Mouse (Mus musculus): Measurements from ENCODE around the gene Kdm1a.
A peak's percentile ranks its signal among the peaks of the same experiment; 100 is the strongest.

Kdm1a gene

DNA sequence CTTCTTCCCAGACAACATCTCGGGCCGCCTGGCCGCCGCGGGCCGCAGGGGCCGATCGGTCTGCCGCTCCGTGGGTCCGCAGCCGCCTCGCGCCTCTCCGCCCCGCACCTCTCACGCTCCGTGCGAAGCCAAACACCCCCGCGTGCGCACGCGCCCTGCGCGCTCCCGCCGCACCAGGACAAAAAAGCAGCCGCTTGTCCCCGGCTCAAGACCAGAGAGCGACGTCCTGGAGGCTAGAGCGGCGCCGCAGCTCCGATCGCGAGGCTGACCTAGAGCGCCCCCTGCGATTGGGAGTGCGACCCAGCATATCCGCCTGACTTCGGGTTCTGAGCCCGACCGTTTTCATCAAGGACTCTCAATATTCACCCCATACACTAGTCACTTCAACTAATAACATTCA is at the start of gene Kdm1a:
Kdm1a (minus strand) TSS at position 156 of the 400 bp plus-strand sequence.
- peak; percentile 90 for DNase-seq (ENCODE audit: low read depth, low spot score)

DNA sequence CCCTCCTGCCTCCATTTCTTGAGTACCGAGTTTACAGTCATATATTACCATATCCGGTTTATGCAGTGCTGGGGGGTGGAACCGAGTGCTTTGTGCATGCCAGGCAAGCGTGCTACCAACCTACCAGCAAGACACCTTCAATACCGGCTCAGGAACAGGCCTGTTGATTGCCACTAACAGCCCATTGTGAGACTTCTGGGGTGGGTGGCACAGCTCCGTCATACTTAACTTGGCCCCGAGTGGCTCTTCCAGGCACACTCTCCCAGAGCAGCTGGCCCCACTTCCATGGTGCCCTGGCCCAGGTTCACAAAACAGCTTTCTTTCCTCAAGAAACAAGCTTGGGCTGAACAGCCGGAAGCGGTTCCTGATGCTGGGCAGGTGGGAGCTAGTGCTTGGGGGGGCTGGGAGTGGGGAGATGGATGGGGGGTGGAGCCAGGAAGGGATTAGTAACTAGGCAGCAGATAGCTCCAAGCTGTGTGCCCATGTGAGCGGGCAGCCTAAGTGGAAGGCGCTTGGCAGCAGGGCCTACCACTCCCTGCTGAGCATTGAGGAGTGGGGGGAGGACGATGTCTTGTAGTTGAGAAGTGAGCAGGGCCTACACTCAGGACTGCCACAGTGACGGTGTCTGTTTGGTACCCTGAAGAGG is 49.5 kb upstream of the Kdm1a start:
- DNase-seq (ENCODE audit: low read depth, low spot score), result peak; percentile 54

DNA sequence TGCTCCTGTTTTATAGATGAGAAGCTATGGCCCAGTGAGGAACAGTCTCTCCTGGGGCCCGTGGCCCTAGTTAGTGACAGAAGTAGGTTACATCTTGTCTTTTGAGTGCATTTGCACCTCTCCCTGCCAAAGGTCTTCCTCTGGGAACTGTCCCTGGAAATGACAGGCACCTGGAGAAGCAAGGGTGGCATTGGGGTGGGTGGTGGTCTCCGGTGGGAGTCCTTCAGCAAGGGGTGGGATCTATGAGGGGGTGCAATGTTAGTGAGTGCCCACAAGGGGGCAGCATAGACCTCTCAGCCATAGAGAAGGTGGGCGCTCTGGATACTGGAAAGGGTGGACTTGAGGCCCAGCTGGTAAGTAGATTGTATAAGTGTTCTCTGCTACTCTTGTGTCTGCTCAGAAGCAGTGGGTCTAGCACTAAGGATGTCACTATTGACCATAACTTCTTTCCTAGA is 48.9 kb upstream of the Kdm1a start:
- peak; percentile 51 for DNase-seq (ENCODE audit: low read depth, low spot score)

DNA sequence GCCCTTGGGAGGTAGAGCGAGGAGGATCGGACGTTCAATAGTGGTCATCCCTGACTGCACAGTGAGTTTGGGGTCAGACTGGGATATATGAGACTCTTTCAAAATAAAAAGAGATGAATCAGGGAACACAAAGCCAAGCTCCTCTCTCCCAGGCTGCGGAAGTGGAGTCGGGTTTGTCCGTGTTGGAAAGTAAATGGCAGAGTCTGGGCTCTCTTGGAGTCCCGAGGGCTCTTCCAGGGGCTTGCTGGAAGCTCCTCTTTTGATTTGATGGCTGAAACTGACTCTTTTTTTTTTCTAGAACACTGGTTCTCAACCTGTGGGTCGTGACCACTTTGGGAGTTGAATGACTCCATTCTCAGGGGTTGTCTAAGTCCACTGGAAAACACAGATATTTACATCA is 47.7 kb upstream of the Kdm1a start:
- DNase-seq (ENCODE audit: low read depth, low spot score), result no peak

DNA sequence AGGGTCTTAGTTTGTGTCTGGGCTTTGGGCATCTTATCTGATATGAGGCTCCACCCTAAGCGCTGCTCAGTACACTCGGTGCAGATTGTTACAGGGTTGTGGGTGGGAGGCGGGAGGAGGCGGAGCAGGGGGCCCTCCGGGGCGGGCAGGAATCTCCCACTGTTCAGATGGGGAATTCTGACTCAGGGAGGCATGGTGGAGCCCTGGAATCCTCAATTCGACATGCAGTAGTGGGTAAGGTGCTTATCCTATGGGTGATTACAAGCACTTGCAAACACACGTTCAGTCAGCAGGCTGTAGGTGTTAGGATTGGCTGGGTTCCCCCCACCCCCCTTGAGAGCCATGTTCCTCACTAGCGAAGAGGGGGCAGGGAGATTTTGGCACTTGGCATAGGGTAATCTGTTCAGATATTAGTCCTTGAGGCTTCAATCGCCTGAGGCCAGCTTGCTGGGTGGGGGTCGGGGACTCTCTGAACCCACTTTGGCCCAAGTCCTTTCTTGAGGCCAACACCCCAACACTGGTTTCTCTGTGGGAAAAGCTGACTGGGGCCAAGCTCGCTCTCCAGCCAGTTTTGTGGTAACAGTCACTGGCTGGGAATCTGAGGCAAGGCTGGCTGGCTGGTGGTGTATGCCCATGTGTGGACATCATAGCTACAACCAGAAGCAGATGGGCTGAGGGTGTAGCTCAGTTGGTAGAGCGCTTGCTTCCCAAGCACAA is 47.1 kb upstream of the Kdm1a start:
- no peak for DNase-seq (ENCODE audit: low read depth, low spot score)

DNA sequence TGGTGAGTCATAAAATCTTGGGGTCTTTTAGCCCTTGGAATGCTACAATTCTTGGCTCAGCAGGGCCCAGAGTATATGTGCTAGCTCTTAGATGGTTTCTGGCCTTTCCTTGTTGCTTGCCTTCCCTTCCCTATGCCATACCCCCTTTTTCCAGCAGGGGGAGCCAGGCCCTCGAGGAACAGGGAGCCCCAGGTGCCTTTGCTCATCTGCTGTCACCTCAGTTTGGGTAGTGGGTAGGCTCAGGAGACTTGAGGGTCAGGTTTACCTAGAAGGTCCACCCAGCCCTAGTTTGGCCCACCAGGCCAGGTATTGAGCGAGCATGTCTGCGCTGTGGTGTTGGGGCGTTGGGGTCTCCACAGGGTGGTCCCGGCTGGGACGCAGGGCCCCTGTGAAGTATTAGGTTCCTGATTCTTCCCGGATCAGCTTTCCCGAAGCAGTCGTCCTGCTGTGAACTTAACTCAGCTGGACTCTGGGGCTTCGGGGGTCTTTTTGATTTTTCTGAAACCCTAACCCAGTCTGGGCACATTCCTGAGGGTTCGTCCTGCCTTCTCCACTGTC is 46.5 kb upstream of the Kdm1a start:
- peak; percentile 77 for DNase-seq (ENCODE audit: low read depth, low spot score)

DNA sequence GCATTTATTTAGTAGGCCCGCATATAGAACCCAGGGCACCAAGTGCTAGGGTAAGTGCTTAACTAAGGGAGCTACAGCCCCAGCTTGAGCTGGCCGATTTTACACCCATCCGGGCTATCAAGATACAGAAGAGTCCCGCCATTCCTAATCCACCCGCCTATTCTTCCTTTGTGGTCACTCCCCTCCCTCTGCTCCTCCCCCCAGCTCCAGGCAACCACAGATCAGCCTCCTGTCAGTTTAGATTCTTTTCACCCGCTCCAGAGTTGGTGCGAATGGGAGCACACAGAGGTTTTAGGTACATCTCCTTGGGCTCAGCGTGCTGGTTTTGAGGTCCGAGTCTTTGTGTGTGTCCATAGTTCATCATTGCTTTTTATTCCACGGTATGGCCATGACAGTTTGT is 36.4 kb upstream of the Kdm1a start:
- peak; percentile 51 for DNase-seq (ENCODE audit: low read depth, low spot score)

DNA sequence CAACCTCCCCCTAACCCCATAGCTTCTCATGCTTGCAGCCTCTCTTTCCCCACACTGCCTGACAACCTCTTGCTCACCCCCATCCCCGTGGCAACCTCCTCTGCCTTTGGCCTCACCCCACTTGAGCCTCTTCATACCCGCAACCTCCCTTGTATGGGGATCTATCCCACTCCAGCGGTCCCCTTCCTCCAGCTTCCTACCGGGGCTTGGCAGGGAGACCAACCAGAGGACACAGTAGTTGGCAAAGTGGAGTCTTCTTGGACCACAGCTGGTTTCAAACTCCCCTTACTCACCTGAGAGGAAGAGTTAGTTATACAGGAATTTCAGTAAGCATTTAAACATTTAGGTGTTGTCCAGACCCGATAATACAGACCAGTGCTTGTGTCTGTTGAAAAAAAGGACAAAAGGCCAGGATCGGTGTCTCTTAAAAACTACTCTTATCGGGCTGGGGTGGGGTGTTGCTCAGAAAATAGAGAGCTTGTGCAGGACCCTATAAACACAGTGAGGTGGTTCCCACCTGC is 35.8 kb upstream of the Kdm1a start:
- DNase-seq (ENCODE audit: low read depth, low spot score), result no peak

DNA sequence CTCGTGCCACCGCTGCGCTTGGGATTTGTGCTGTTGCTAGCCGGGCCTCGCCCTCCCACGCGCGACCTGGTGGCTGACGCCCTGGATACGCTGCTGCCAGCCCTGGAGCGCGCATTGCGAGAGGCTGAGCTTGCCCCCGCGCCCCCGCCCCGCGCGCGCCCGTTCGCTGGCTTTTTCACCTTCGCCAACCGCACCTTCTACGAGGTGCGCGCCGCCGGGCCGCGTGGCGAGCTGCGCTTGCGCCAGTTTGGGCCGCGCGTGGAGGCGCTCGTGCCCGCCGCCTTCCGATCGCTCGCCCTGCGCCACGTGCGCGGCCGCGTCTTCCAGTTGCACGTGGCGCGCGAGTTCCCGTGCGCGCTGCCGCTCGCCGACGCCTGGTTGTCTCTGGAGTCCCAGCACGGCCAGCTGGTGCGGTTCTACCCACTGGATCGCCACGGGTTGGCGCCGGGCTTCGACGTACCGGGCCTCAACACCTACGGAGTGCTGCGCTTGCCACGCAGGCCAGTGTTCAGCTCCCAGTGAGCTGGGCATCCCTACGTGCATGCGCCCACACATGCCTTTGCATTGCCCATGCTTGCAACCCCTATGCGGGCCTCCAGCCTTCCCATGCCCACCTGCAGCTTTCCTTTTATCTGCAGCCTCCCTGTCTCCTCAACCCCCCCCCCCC is 35.2 kb upstream of the Kdm1a start:
- peak; percentile 69 for DNase-seq (ENCODE audit: low read depth, low spot score)

DNA sequence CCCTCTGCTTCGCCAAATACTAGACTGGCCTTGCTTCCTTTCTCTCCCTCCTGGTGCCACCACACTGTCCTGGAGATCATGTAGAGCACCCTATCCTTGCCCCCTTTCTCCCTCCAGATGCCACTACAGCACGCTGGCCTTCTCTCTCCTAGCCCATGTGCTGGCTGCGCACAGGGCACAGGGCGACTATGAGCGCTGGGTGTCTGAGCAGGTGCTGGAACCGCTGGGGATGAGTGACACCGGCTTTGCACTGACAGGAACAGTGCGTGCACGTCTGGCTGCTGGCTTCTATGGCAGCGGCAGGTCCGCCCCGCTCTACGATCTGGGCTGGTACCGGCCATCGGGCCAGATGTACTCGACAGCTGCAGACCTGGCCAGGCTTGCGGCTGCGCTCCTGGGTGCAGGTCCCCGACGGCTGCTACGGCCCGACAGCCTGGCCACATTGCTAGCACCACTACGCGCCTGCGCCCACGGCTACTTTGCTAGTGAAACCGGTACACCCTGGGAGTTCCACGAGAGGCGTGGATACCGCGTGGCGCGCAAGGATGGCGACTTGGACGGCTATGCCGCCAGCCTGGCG is 34.5 kb upstream of the Kdm1a start:
- no peak for DNase-seq (ENCODE audit: low read depth, low spot score)

DNA sequence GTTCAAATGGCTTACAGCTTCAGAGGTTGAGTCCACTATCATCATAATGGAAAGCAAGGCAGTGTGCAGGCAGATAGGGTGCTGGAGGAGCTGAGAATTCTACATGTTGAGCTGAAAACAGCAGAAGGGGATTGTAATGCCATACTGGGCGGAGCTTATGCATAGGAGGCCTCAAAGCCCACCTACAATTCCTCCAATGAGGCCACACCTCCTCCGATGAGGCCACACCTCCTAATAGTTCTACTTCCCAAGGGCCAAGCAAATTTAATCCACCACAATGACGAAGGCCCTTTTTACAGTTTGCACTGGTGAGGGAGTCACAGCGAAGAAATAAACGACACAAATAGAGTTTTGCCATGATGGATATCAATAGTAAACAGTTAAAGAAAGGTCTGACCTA is 34.0 kb upstream of the Kdm1a start:
- no peak for DNase-seq (ENCODE audit: low read depth, low spot score)

DNA sequence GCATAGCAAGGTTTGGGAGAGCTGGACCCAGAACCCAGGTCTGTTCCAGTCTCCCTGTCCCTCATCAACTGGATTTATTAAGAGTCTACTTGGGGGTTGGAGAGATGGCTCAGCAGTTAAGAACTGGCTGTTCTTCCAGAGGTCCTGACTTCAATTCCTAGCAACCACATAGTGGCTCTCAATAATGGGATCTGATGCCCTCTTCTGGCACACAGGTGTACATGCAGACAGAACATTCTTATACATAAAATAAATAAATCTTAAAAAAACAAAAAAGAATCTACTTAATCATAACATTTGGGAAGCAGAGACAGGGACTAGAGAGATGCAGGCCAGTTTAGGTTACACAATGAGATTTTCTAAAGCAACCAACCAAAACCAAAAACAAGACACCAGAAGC is 33.5 kb upstream of the Kdm1a start:
- no peak for DNase-seq (ENCODE audit: low read depth, low spot score)

DNA sequence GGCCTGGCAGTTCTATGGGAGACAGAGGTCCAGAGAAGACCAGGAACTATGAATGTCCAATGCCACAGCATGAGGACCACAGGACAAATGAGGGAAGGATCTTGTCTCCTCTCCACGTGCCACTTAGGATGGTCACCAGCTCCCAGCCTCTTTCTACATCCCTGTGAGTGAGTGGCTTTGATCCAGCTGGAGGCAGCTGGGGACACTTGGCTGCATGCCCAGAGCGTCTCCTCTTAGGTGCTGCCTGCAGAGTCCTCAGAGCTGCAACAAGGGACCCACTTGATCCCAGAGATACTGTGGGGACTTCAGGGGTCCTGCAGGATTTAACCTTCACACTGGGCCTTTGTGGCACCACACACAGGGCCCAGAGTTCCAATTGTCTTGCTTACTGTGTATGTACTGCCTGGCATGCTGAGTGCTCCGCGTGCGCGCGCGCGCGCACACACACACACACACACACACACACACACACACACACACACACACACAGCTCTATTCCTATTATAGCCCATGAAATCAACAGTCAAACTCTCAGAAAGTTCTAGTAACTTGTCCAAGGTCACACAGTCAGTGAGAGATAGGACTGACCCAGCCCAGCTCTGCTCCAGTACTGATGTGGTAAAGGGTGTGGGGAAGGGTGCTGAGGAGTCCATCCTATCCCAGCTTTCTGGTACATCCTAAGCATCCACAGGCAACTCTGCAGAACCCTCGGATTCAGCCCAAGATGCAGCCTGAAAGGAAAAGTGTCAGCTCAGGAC is 28.9 kb upstream of the Kdm1a start:
- no peak for DNase-seq (ENCODE audit: low read depth, low spot score)

DNA sequence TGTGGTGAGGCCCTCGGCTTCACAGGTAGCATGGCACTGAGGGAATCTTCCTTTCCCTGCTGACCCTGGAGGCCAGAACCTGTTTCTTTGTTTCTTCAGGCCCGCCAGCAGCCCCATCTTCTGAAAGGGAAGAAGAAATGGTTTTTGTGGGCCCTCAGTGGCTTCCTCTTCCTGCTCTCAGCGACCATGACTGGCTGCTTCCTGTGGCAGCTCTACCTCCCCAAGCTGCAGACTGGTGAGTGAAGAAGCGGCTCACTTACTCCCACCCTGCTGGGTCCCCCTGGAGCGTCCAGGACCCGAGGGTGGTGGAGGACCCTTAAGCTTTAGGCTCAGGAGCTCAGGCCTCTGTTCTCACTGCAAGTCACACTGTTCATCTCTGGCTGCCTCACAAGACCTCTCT is 24.1 kb upstream of the Kdm1a start:
- no peak for DNase-seq (ENCODE audit: low read depth, low spot score)

DNA sequence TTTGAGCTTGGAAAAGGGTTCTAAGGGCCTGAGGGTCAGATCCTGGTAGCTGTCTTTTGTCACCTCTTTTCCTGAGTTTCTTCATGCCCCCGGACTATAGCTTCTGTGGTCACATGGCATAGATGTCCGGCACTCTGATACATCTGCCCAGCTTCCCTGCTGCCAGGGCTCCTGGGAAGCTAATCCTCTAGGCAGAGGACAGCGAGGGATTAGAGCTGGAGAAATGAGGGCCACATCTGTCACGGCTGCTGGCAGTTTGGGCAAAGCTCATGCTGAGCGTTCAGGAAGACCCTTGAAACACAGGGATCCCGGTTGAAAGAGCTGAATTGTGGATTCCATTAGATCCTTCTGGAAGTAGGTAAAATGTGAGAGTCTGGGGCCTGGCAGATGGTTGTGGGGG is 19.9 kb upstream of the Kdm1a start, which contains the start of gene Lactbl1:
Lactbl1 (plus strand) TSS at position 234 of the 400 bp plus-strand sequence.
- DNase-seq (ENCODE audit: low read depth, low spot score), result no peak

DNA sequence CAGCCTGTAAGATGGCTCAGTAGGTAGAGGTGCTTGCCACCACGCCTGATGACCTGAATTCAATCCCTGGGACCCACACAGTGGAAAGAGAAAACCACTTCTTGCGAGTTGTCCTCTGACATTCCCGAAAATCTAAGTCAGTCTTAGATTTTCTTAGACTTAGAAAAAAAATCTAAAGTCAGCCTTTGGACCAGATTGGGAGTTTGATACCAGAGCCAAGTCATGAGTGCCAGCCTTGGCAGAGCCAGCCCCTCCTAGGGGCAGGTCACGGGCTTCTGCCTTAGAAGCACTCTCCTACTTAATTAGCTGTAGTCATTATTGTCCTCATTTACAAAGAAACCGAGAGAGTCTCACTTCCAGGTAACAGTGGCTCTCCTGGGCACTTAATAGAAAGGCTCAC is 19.4 kb upstream of the Kdm1a start:
- no peak for DNase-seq (ENCODE audit: low read depth, low spot score)

DNA sequence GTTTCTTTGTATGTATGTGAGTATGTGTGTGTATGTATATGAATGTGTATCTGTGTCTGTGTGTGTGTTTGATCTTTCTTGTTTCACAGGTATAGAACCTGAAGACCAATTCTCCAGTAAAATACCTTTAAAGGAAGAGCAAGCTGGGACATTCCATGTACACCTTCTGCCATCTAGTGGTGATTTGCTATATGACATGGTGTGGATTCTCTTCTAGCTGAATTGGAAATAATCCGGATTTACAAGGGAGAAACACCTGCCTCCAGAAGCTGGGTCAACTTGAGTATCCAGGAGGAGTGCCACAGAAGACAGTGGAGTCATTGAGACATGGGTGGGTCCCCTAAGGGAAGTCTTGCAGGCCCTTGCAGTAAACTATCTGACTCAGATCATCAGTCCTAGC is 18.8 kb upstream of the Kdm1a start:
- peak; percentile 84 for DNase-seq (ENCODE audit: low read depth, low spot score)

DNA sequence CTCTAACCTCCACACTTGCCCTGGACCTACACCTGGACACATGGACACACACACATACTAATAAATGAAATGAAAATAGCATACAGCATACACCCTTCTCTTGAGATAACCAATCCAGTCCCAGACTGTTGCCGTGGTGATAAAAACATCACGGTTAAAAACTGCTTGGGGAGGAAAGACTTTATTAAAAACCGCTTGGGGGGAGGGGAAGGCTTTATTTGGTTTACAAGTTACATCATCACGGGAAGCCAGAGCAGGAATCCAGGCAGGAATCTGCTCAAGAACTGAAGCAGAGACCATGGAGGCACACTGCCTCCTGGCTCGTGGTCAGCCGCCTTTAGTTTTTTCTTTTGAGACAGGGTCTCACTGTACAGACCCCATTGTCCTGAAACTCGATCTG is 11.1 kb upstream of the Kdm1a start:
- DNase-seq (ENCODE audit: low read depth, low spot score), result no peak

DNA sequence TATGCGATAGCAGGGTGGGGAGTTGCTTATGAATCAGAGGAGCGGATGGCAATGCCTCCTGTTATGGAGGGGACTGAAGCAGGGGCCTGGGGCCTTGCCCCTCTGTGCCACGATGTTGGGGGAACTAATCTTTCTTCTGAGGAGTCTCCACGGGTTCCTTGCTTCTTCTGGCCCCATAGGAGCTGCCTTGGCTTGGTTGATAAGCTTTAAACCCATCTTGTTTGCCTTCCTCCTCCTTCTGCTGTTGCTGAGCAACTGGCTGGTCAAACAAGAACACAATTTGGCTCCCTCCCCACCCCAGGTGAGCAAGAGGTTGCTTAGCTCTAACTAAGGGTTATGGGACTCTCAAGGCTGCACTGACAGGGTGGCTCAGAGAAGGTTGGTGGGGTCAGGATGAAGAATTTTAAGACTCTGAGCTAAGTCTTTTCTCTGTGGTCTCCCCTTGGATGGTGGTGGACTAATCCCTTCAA is 7.9 kb upstream of the Kdm1a start, which contains the start of gene Tex46:
Tex46 (plus strand) TSS at position 51 of the 470 bp plus-strand sequence.
- DNase-seq (ENCODE audit: low read depth, low spot score), result no peak

DNA sequence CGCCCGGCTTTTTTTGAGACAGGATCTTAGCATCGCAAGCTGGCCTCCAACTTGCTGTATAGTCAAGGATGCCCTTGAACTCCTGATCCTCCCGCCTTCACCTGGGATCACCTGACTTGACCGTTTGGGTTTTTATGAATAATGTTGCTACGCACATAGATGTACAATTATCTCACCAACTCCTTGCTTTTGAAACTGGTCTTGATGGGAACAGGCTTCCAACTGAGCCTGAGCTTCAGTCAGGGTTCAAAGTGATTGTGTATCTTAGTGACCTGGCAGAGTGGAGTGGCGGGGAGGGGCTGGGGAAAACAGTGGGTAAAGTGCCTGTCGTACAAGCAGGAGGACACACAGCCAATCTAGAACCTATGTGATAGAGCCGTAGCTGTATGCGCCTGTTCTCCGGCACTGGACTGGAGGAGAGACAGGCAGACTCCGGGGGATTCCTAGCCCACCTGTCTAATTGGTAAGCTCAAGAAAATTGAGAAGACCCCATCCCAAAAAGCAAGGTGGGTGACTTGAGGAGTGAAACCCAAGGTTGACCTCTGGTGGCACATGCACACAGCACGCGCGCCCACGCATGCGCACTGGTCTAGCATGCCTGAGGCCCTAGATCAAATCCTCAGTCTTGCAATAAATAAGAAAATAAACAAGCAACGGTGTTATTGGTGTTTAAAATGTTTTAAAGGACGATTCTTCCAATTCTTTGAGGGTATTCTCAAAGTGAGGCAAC is 3.4 kb upstream of the Kdm1a start:
- no peak for DNase-seq (ENCODE audit: low read depth, low spot score)

Measured in retina, postnatal 7 days (tissue).